ENCODE assay signal across 8 mouse cellular contexts in the genomic region with DNA sequence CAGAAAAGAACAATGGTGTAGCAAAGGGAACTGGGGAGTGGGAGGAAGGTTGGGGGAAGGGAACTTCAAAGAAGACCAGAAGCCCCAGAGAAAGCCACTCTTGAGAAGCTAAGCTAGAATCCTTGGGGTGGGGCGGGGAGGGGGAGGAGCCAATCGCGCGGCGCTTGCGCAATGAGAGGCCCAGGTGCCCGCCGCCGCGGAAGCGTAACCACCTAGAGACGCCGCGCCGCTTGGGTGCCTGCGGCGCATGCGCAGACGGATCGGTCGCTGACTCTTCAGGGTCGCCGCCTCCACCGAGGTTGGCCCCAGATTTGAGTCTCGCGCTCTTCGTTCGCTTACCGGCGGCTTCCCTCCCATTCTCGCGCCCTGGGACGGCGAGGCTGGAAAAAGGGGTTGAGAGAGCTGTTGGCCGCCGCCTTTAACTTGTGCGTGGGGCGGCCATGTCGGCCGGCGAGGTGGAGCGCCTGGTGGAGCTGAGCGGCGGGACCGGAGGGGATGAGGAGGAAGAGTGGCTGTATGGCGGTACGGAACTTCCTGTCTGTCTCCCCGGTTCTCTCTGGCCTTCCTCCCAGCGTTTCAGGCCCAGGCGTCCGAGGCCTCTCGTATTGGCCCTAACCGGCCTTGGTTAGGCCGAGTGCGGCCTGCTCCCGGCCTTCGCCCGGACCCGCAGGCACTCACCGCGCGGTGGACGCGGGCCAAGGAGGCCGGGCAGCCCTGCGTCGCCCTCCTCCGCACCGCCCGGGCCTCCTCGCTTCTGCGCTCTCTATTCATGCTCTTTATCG. TPM values are rescaled to one million over a fixed set of nuclear protein-coding genes. Genes with fewer than 3 reads are reported as not detected.
DNase-seq lines count a peak whose midpoint lies in the region; ATAC-seq and TF ChIP-seq lines count a peak whose summit lies in the region.

A gene (plus strand): TSS at position 210 of the 782 bp plus-strand sequence.

- 0% methylated on average over 72 of the region's 73 CpGs for WGBS in forebrain, embryonic 15.5 days
- under 1% methylated on average over 70 of the region's 73 CpGs for WGBS in lung, adult 2 months

- peak; percentile 97 for DNase-seq in ES-CJ7 (ENCODE audit: low read depth, low spot score)
- DNase-seq in cerebellum, adult 11 months = peak; percentile 90
- DNase-seq in heart, postnatal 25 days (ENCODE audit: low spot score) = peak; percentile 79
- peak; percentile 83 to 93 for DNase-seq in layer of hippocampus, adult 18-20 months (ENCODE audit: low spot score in 2 of 2)
- DNase-seq in lung, adult 2 months = peak; percentile 88
- peak; percentile 84 to 85 for DNase-seq in thymus, adult 18-20 months

- H3K27me3 ChIP-seq in forebrain, embryonic 15.5 days = no peaks in the 10 kb centered on the region

- H3K4me2 ChIP-seq in forebrain, embryonic 15.5 days (replicated peaks) = peak within 1 kb of the TSS; percentile 60

- no peak for TF ChIP-seq CTCF in lung, adult 2 months (IDR thresholded peaks at IDR 0.05; ENCODE audit: insufficient read depth, low read length)

- peaks cover 36% of the 10 kb centered on the region for H3K4me1 ChIP-seq in forebrain, embryonic 15.5 days
- peaks cover 13% of the 10 kb centered on the region for H3K4me1 ChIP-seq in lung, adult 2 months (ENCODE audit: control insufficient read depth, insufficient read depth, low read length)

- 0 out of 2 replicates have a peak, but pooled peaks cover 3% of the 10 kb centered on the region for H3K36me3 ChIP-seq in forebrain, embryonic 15.5 days

- no peaks in the 10 kb centered on the region for H3K9me3 ChIP-seq in forebrain, embryonic 15.5 days

- H3K27ac ChIP-seq in forebrain, embryonic 15.5 days (replicated peaks) = peak within 1 kb of the TSS; percentile 90

- peak; percentile 89 for TF ChIP-seq POLR2A in lung, adult 2 months (IDR thresholded peaks at IDR 0.05; ENCODE audit: borderline replicate concordance, extremely low read depth, low read depth, low read length)

- intact Hi-C loops in heart, postnatal 25 days (cut with DNase I) = no loop called here

- H3K9ac ChIP-seq in forebrain, embryonic 15.5 days (replicated peaks) = peak within 1 kb of the TSS; percentile 93

- peak within 1 kb of the TSS; percentile 86 for H3K4me3 ChIP-seq in forebrain, embryonic 15.5 days
- peak within 1 kb of the TSS; percentile 74 for H3K4me3 ChIP-seq in lung, adult 2 months (replicated peaks; ENCODE audit: extremely low read depth, low read depth, low read length)

- peak; percentile 92 for ATAC-seq in forebrain, embryonic 15.5 days (replicated peaks)
- ATAC-seq in neutrophil, adult 5-6 weeks (ENCODE audit: extremely low read depth, insufficient number of reproducible peaks, low FRiP score, poor library complexity, severe bottlenecking) = peak; percentile 54

RNA-seq across cellular contexts. Expression of the gene that starts here (rescaled TPM):
- 90.4 and 95.6 TPM in 2 replicates for polyA plus RNA-seq in forebrain, embryonic 15.5 days (2015; fragmentation: Nextera tagmentation; extraction: Ambion mirVana)
- 10 to 100 TPM; 24.4 to 29.4 TPM for total RNA-seq in heart, postnatal 25 days (2021)
- 10 to 100 TPM; 66.7 to 69.1 TPM for total RNA-seq in layer of hippocampus, adult 18-20 months (2021)
- 16.1 and 25.3 TPM in 2 replicates for polyA plus RNA-seq in lung, adult 2 months (2012; rRNA removed)
- 165 and 167 TPM in 2 replicates for total RNA-seq in neutrophil, adult 5-6 weeks (2017)

Comparison
In these comparisons a context has a peak if more than half of its experiments do, and no peak if none do; other contexts are left out.
1. Peak in every context shown above with its lines: DNase-seq, ATAC-seq, H3K4me3 ChIP-seq and H3K27ac ChIP-seq.